Mouse (Mus musculus): Measurements from ENCODE around the gene Cpsf7. TPM values are rescaled to one million over a fixed set of nuclear protein-coding genes. Genes with fewer than 3 reads are reported as not detected.

Cpsf7 gene
- polyA plus RNA-seq, 1 experiment from 2014 or later, result 11.1 TPM

DNA sequence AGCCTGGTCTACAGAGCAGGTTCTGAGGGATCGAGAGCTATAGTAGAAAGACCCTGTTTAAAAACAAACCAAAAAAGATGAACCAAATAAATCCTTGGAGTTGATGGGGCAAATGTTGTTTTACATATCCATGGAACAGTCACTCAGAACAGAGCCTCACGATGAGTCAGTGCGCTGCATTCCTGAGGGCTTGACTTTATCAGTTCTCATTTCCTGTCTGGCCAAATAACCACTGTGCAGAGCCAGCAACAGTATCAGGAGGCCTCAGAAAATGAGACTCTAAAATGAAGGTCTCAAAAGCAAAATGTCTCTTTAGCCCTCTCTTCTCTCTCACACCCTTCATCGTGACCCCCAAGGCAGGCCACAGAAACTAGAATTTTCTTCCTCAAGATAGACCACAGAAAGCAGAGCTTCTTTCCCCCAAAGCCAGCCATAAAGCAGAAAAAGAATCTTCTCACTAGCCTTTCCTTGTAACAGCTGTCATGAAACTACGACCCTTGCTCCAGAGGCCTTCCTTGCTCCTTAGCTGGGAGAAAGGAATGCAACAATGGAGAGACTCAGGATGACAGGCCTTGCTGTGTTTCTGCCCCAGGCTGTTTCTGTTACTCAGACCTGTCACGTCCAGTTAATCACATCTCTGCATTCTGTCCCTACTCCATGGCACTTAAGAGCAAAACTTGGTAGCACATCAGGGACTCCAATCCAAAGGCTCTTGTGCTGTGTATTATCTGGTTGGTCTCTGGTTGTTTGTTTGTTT, 36.7 kb downstream of the Cpsf7 start:
- no peak overlapping the region for H3K9ac ChIP-seq

DNA sequence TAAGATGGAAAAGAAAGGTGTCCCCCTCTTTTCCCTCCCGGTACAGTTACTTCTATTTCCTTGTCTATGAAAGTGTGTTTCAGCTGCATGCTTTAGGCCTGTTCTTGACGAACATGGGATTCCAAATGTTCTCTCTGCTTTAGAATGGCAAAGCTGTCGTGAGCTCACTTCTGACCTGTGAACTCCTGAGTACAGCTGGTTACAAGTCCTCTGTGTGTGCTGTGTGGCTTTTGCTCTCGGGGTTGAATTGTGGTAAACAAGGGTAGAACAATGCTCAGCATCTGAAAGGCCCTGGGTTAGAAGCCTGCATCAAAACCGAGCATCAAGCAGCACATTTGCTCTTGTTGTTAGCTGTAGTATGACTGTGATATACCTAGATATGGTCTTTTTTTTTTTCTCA, 37.3 kb downstream of the Cpsf7 start:
- no peak for ATAC-seq (ENCODE audit: insufficient read depth)
- Histone ChIP-seq H3K27me3 (no peaks in the 10 kb centered on the region), H3K4me1 (replicated peaks) (peaks cover 5% of the 10 kb centered on the region; the same call in 1 of the 2 replicates), H3K36me3 (replicated peaks) (no peaks in the 10 kb centered on the region), H3K4me2 (no peak overlapping the region), H3K27ac (replicated peaks) (peak overlapping the region; percentile 29; the same call in 1 of the 2 replicates), H3K4me3 (replicated peaks) (no peak overlapping the region), H3K9me3 (replicated peaks) (no peaks in the 10 kb centered on the region), H3K9ac (no peak overlapping the region)
- 50% methylated on average over 5 of the region's 5 CpGs for WGBS (ENCODE audit: insufficient replicate concordance)

More for the DNA sequence above, 36.7 kb downstream of the Cpsf7 start:
- no peak for ATAC-seq (ENCODE audit: insufficient read depth)
- H3K27ac ChIP-seq (replicated peaks), result peak overlapping the region; percentile 29; the same call in 1 of the 2 replicates
- no peaks in the 10 kb centered on the region for H3K36me3 ChIP-seq (replicated peaks)
- WGBS (ENCODE audit: insufficient replicate concordance), result 34% methylated on average over 6 of the region's 6 CpGs
- H3K4me2 ChIP-seq, result no peak overlapping the region
- peaks cover 5% of the 10 kb centered on the region for H3K4me1 ChIP-seq (replicated peaks)
- H3K4me3 ChIP-seq (replicated peaks), result no peak overlapping the region
- no peaks in the 10 kb centered on the region for H3K27me3 ChIP-seq
- no peaks in the 10 kb centered on the region for H3K9me3 ChIP-seq (replicated peaks)

DNA sequence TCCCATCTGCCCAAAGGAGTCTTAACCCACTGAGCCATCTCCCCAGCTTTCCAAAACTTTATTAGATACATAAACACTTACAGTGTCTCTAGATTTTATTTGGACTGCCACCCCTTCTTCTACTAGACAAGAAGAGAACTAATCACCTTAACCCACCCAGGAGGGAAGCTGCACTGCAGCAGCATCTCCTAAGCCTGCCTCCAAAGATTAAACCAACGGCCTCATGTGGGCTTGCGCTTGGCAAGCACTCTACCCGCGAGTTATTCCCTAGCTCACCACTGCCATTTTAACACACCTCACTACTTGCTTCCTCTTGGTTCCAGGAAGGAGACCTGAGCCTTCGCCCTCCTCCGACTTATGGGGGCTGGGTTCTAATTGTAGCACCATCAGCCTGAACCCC, 39.2 kb downstream of the Cpsf7 start:
- no peak for ATAC-seq (ENCODE audit: insufficient read depth)
- WGBS (ENCODE audit: insufficient replicate concordance), result 57% methylated on average over 6 of the region's 6 CpGs

GRCm38 (mm10) chr19:10565217-10565616, 40.2 kb downstream of the Cpsf7 start:
- peak; percentile 37; the same call in 1 of the 2 replicates for ATAC-seq (ENCODE audit: insufficient read depth)
- no peak overlapping the region for H3K4me3 ChIP-seq (replicated peaks)
- no peak overlapping the region for H3K4me2 ChIP-seq

More for the DNA sequence above, 39.2 kb downstream of the Cpsf7 start:
- Histone ChIP-seq H3K9ac (no peak overlapping the region), H3K4me3 (replicated peaks) (no peak overlapping the region), H3K4me2 (no peak overlapping the region), H3K4me1 (replicated peaks) (peaks cover 5% of the 10 kb centered on the region; the same call in 1 of the 2 replicates), H3K36me3 (replicated peaks) (no peaks in the 10 kb centered on the region), H3K27me3 (no peaks in the 10 kb centered on the region), H3K27ac (replicated peaks) (no peak overlapping the region), H3K9me3 (replicated peaks) (no peaks in the 10 kb centered on the region)

GRCm38 (mm10) chr19:10569627-10570026, 44.6 kb downstream of the Cpsf7 start:
- WGBS (ENCODE audit: insufficient replicate concordance), result 76% methylated on average over 6 of the region's 6 CpGs
- H3K27ac ChIP-seq (replicated peaks), result no peak overlapping the region
- H3K4me1 ChIP-seq (replicated peaks), result 0 out of 2 replicates have a peak, but pooled peaks cover 5% of the 10 kb centered on the region
- no peaks in the 10 kb centered on the region for H3K27me3 ChIP-seq
- H3K4me2 ChIP-seq, result no peak overlapping the region
- no peaks in the 10 kb centered on the region for H3K9me3 ChIP-seq (replicated peaks)
- H3K9ac ChIP-seq, result no peak overlapping the region
- peaks cover 38% of the 10 kb centered on the region for H3K36me3 ChIP-seq (replicated peaks)
- H3K4me3 ChIP-seq (replicated peaks), result no peak overlapping the region
- no peak for ATAC-seq (ENCODE audit: insufficient read depth)

More at GRCm38 (mm10) chr19:10565217-10565616, 40.2 kb downstream of the Cpsf7 start:
- H3K9me3 ChIP-seq (replicated peaks), result no peaks in the 10 kb centered on the region
- H3K27ac ChIP-seq (replicated peaks), result no peak overlapping the region
- 44% methylated on average over 4 of the region's 4 CpGs for WGBS (ENCODE audit: insufficient replicate concordance)
- H3K36me3 ChIP-seq (replicated peaks), result no peaks in the 10 kb centered on the region
- no peak overlapping the region for H3K9ac ChIP-seq
- no peaks in the 10 kb centered on the region for H3K27me3 ChIP-seq
- peaks cover 5% of the 10 kb centered on the region; the same call in 1 of the 2 replicates for H3K4me1 ChIP-seq (replicated peaks)

- peak within 1 kb of the TSS; percentile 83 for H3K4me2 ChIP-seq
- peak within 1 kb of the TSS; percentile 86 for H3K27ac ChIP-seq (replicated peaks)
- H3K27me3 ChIP-seq, result no peaks in the 10 kb centered on the region
- under 1% methylated on average over 44 of the region's 44 CpGs for WGBS (ENCODE audit: insufficient replicate concordance)
- H3K4me3 ChIP-seq (replicated peaks), result peak within 1 kb of the TSS; percentile 76
- H3K36me3 ChIP-seq (replicated peaks), result peaks cover 34% of the 10 kb centered on the region
- no peaks in the 10 kb centered on the region for H3K9me3 ChIP-seq (replicated peaks)
- peaks cover 30% of the 10 kb centered on the region for H3K4me1 ChIP-seq (replicated peaks)
- peak; percentile 92 for ATAC-seq (ENCODE audit: insufficient read depth)
- H3K9ac ChIP-seq, result peak within 1 kb of the TSS; percentile 84
Observed at GRCm38 (mm10) chr19:10576690-10577561, 51.9 kb downstream of the Cpsf7 start, which contains the start of the genes Cyb561a3 and Tmem138. Cyb561a3 (plus strand) TSS chr19:10577172. Tmem138 (minus strand) TSS chr19:10577362.

- no peaks in the 10 kb centered on the region for H3K27me3 ChIP-seq
- WGBS (ENCODE audit: insufficient replicate concordance), result 65% methylated on average over 3 of the region's 3 CpGs
- ATAC-seq (ENCODE audit: insufficient read depth), result no peak
- no peak overlapping the region; the same call in 1 of the 2 replicates for H3K27ac ChIP-seq (replicated peaks)
- no peak overlapping the region for H3K9ac ChIP-seq
- H3K9me3 ChIP-seq (replicated peaks), result no peaks in the 10 kb centered on the region
- H3K36me3 ChIP-seq (replicated peaks), result peaks cover 19% of the 10 kb centered on the region
- H3K4me1 ChIP-seq (replicated peaks), result peaks cover 32% of the 10 kb centered on the region
- H3K4me3 ChIP-seq (replicated peaks), result no peak overlapping the region
- H3K4me2 ChIP-seq, result no peak overlapping the region
Observed at GRCm38 (mm10) chr19:10580102-10580501, 55.0 kb downstream of the Cpsf7 start.

DNA sequence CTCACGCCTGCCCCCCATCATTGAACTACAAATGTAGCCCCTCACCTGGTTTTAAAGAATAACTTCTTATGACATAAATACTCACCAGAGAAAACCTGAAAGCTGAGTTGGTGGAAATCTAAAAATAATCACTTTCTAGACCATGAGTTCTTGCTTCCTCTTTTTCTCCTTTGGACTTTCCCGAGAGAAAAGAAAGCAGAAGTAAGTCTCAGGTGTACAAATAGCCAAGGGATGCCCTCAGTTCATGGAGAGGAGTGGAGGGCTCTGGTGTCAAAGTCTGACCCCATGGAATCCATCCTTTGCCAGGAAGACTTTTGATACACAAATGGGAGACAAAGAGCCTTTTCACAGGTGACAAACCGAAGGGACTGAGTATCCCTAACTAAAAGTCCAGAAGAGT, 55.7 kb downstream of the Cpsf7 start:
- Histone ChIP-seq H3K4me1 (replicated peaks) (peaks cover 34% of the 10 kb centered on the region), H3K9ac (no peak overlapping the region), H3K27ac (replicated peaks) (no peak overlapping the region; the same call in 1 of the 2 replicates), H3K4me3 (replicated peaks) (no peak overlapping the region), H3K9me3 (replicated peaks) (no peaks in the 10 kb centered on the region), H3K4me2 (no peak overlapping the region), H3K36me3 (replicated peaks) (peaks cover 20% of the 10 kb centered on the region), H3K27me3 (no peaks in the 10 kb centered on the region)
- ATAC-seq (ENCODE audit: insufficient read depth), result no peak
- 45% methylated on average over 3 of the region's 3 CpGs for WGBS (ENCODE audit: insufficient replicate concordance)

GRCm38 (mm10) chr19:10581984-10582383, 56.9 kb downstream of the Cpsf7 start:
- no peaks in the 10 kb centered on the region for H3K27me3 ChIP-seq
- WGBS (ENCODE audit: insufficient replicate concordance), result 67% methylated on average over 6 of the region's 6 CpGs

DNA sequence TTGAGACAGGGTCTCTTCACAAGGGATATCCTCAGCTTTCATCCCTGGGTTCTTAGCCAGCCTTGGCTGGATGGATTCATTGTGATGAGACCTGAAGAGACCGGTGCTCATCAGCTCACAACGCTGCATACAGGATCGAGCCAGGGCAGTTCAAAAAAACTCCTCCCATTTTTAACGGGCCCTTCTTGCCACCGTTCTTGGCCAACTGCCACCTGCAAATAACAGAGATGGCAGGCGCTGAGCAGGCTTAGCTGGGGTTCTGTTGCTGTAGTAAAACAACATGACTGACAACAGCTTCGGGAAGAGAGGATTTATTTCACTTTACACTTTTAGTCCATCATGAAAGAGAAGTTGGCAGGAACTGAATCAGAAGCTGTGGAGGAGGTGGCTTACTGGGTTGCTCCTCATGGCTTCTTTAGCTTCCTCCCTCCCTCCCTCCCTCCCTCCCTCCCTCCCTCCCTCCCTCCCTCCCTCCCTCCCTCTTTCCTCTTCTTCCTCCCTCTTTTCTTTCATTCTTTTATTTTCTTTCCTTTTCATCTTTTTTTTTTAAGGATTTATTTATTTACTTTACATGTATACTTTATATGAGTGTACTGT, 58.6 kb downstream of the Cpsf7 start:
- Histone ChIP-seq H3K9ac (no peak overlapping the region), H3K4me3 (replicated peaks) (no peak overlapping the region), H3K27ac (replicated peaks) (no peak overlapping the region), H3K27me3 (no peaks in the 10 kb centered on the region), H3K36me3 (replicated peaks) (peaks cover 30% of the 10 kb centered on the region), H3K9me3 (replicated peaks) (no peaks in the 10 kb centered on the region), H3K4me1 (replicated peaks) (peaks cover 31% of the 10 kb centered on the region), H3K4me2 (no peak overlapping the region)
- WGBS (ENCODE audit: insufficient replicate concordance), result 62% methylated on average over 7 of the region's 7 CpGs
- no peak for ATAC-seq (ENCODE audit: insufficient read depth)

More at GRCm38 (mm10) chr19:10581984-10582383, 56.9 kb downstream of the Cpsf7 start:
- no peak overlapping the region for H3K4me3 ChIP-seq (replicated peaks)
- peaks cover 32% of the 10 kb centered on the region for H3K4me1 ChIP-seq (replicated peaks)
- H3K4me2 ChIP-seq, result no peak overlapping the region
- no peaks in the 10 kb centered on the region for H3K9me3 ChIP-seq (replicated peaks)
- H3K9ac ChIP-seq, result no peak overlapping the region
- no peak overlapping the region for H3K27ac ChIP-seq (replicated peaks)
- ATAC-seq (ENCODE audit: insufficient read depth), result no peak
- H3K36me3 ChIP-seq (replicated peaks), result peaks cover 20% of the 10 kb centered on the region

All from liver, embryonic 15.5 days (tissue).